Mouse (Mus musculus): ENCODE measurements around the gene Gm13102. TPM values are rescaled to one million over a fixed set of nuclear protein-coding genes. Genes with fewer than 3 reads are reported as not detected.
"Not testable (repeated sequence)": the region's sequence is repeated elsewhere in the genome, so short reads cannot be mapped to it uniquely, and the experiment has no call there.

Gm13102 gene
- not detected in 2 replicates for polyA plus RNA-seq (2015; fragmentation: Nextera tagmentation; extraction: Ambion mirVana)

- H3K27ac ChIP-seq (ENCODE audit: low read length); H3K4me1 ChIP-seq (ENCODE audit: control insufficient read depth, insufficient read depth, low read length); H3K36me3 ChIP-seq (ENCODE audit: control insufficient read depth, insufficient read depth); H3K4me2 ChIP-seq (ENCODE audit: low read depth, low read length); H3K4me3 ChIP-seq (ENCODE audit: low read length); H3K9me3 ChIP-seq (replicated peaks; ENCODE audit: control insufficient read depth, low read length); H3K9ac ChIP-seq (ENCODE audit: low read length); H3K27me3 ChIP-seq (ENCODE audit: control insufficient read depth, insufficient read depth, low read length); ATAC-seq (replicated peaks; ENCODE audit: extremely low read depth, insufficient read depth, low FRiP score): not testable (repeated sequence)
- no CpG with 5 or more reads among the region's 2 CpGs for WGBS
Measured at GRCm38 (mm10) chr4:144106174-144106573, at the start of gene Gm13102. Gene Gm13102 (plus strand): TSS chr4:144106474.

- not testable (repeated sequence) for H3K4me1 ChIP-seq (ENCODE audit: control insufficient read depth, insufficient read depth, low read length); H3K36me3 ChIP-seq (ENCODE audit: control insufficient read depth, insufficient read depth); H3K9me3 ChIP-seq (replicated peaks; ENCODE audit: control insufficient read depth, low read length); H3K27ac ChIP-seq (ENCODE audit: low read length); H3K4me3 ChIP-seq (ENCODE audit: low read length); H3K4me2 ChIP-seq (ENCODE audit: low read depth, low read length); H3K27me3 ChIP-seq (ENCODE audit: control insufficient read depth, insufficient read depth, low read length); H3K9ac ChIP-seq (ENCODE audit: low read length); ATAC-seq (replicated peaks; ENCODE audit: extremely low read depth, insufficient read depth, low FRiP score)
- WGBS, result 74% methylated on average over 3 of the region's 3 CpGs
Measured at GRCm38 (mm10) chr4:144058826-144059225, 47.4 kb upstream of the Gm13102 start, which contains the start of gene Pramel4. Gene Pramel4 (plus strand): TSS chr4:144059126.

Other genes with a start within 250 kb of the Gm13102 start
- not detected in 2 replicates for gene Pramef6, start 206.1 kb upstream of the Gm13102 start, polyA plus RNA-seq (2015; fragmentation: Nextera tagmentation; extraction: Ambion mirVana)
- not detected in 2 replicates for gene Pramef25, start 155.5 kb upstream of the Gm13102 start, polyA plus RNA-seq (2015; fragmentation: Nextera tagmentation; extraction: Ambion mirVana)
- gene Gm13101, start 139.5 kb upstream of the Gm13102 start, polyA plus RNA-seq (2015; fragmentation: Nextera tagmentation; extraction: Ambion mirVana), result not detected in 2 replicates
- gene Pramef17, start 112.1 kb upstream of the Gm13102 start, polyA plus RNA-seq (2015; fragmentation: Nextera tagmentation; extraction: Ambion mirVana), result not detected in 2 replicates
- gene Pramel4, start 47.3 kb upstream of the Gm13102 start, polyA plus RNA-seq (2015; fragmentation: Nextera tagmentation; extraction: Ambion mirVana), result not detected in 2 replicates
- gene Oog3, start 56.2 kb downstream of the Gm13102 start, polyA plus RNA-seq (2015; fragmentation: Nextera tagmentation; extraction: Ambion mirVana), result not detected in 2 replicates
- gene Oog2, start 84.2 kb downstream of the Gm13102 start, polyA plus RNA-seq (2015; fragmentation: Nextera tagmentation; extraction: Ambion mirVana), result not detected in 2 replicates
- not detected in 2 replicates for gene C87977, start 106.8 kb downstream of the Gm13102 start, polyA plus RNA-seq (2015; fragmentation: Nextera tagmentation; extraction: Ambion mirVana)
- gene Pramel5, start 174.0 kb downstream of the Gm13102 start, polyA plus RNA-seq (2015; fragmentation: Nextera tagmentation; extraction: Ambion mirVana), result not detected in 2 replicates
- gene Gm13128, start 223.8 kb downstream of the Gm13102 start, polyA plus RNA-seq (2015; fragmentation: Nextera tagmentation; extraction: Ambion mirVana), result not detected in 2 replicates

All from heart, embryonic 16.5 days (tissue).